Comparison of ENCODE assay signal across 7 mouse cellular contexts in genomic region chr9:119029568-119029967, GRCm38 (mm10). TPM values are rescaled to one million over a fixed set of nuclear protein-coding genes. Genes with fewer than 3 reads are reported as not detected.
DNase-seq lines count a peak whose midpoint lies in the region; ATAC-seq and TF ChIP-seq lines count a peak whose summit lies in the region.

No protein-coding gene starts in this region.

- WGBS in forebrain, embryonic 14.5 days: 50% methylated on average over 7 of the region's 7 CpGs
- 59% methylated on average over 7 of the region's 7 CpGs for WGBS in intestine, postnatal 0 days
- WGBS in lung, embryonic 14.5 days: 57% methylated on average over 7 of the region's 7 CpGs

- DNase-seq in urinary bladder, postnatal 14 days (ENCODE audit: low spot score): peak; percentile 60
- no peak for DNase-seq in urinary bladder, adult 18-20 months (ENCODE audit: low spot score in 2 of 2)
- DNase-seq in forebrain, embryonic 14.5 days (ENCODE audit: low spot score): peak; percentile 66
- DNase-seq in lung, embryonic 14.5 days: peak; percentile 76
- peak; percentile 30 to 79 for DNase-seq in spleen, postnatal 4 days (ENCODE audit: low spot score in 2 of 2)

- ATAC-seq in forebrain, embryonic 14.5 days: peak; percentile 40
- no peak; the same call in 1 of the 2 replicates for ATAC-seq in intestine, postnatal 0 days
- ATAC-seq in lung, embryonic 14.5 days (ENCODE audit: insufficient read depth): 0 out of 2 replicates have a peak, but pooled peaks have one; percentile 35

- no peak for TF ChIP-seq POLR2A in bone marrow macrophage, adult 2 months (IDR thresholded peaks at IDR 0.05; ENCODE audit: borderline replicate concordance, low read depth, low read length)

- TF ChIP-seq CTCF in bone marrow macrophage, adult 2 months (IDR thresholded peaks at IDR 0.05; ENCODE audit: low read depth, low read length): peak; percentile 43
- TF ChIP-seq CTCF in intestine, postnatal 0 days (IDR thresholded peaks at IDR 0.05; ENCODE audit: low read depth): peak; percentile 89
- TF ChIP-seq CTCF in lung, embryonic 14.5 days (IDR thresholded peaks at IDR 0.05; ENCODE audit: low read depth): peak; percentile 91

- H3K36me3 ChIP-seq in forebrain, embryonic 14.5 days (ENCODE audit: control insufficient read depth, insufficient read depth, low read length): no peaks in the 10 kb centered on the region
- H3K36me3 ChIP-seq in intestine, postnatal 0 days (ENCODE audit: control insufficient read depth, insufficient read depth): peaks cover 62% of the 10 kb centered on the region
- H3K36me3 ChIP-seq in lung, embryonic 14.5 days (ENCODE audit: insufficient read depth): peaks cover 39% of the 10 kb centered on the region

- H3K27ac ChIP-seq in bone marrow macrophage, adult 2 months (ENCODE audit: insufficient read depth, low read depth, low read length): no peak overlapping the region
- H3K27ac ChIP-seq in forebrain, embryonic 14.5 days (ENCODE audit: low read depth, low read length): no peak overlapping the region
- H3K27ac ChIP-seq in intestine, postnatal 0 days (ENCODE audit: low read depth, low read length): no peak overlapping the region
- H3K27ac ChIP-seq in lung, embryonic 14.5 days (ENCODE audit: low read depth): no peak overlapping the region

- no peaks in the 10 kb centered on the region for H3K9me3 ChIP-seq in forebrain, embryonic 14.5 days (replicated peaks; ENCODE audit: control insufficient read depth, low read length)
- no peaks in the 10 kb centered on the region for H3K9me3 ChIP-seq in intestine, postnatal 0 days (ENCODE audit: control insufficient read depth)
- no peaks in the 10 kb centered on the region for H3K9me3 ChIP-seq in lung, embryonic 14.5 days (ENCODE audit: low read depth, low read length)

- H3K9ac ChIP-seq in forebrain, embryonic 14.5 days (ENCODE audit: low read length): no peak overlapping the region
- H3K9ac ChIP-seq in intestine, postnatal 0 days (ENCODE audit: low read depth, low read length): no peak overlapping the region
- H3K9ac ChIP-seq in lung, embryonic 14.5 days: no peak overlapping the region

- no peak overlapping the region for H3K4me2 ChIP-seq in forebrain, embryonic 14.5 days (ENCODE audit: low read length)
- no peak overlapping the region for H3K4me2 ChIP-seq in intestine, postnatal 0 days (replicated peaks; ENCODE audit: low read depth)
- no peak overlapping the region for H3K4me2 ChIP-seq in lung, embryonic 14.5 days

- peaks cover 6% of the 10 kb centered on the region; the same call in 1 of the 2 replicates for H3K4me1 ChIP-seq in bone marrow macrophage, adult 2 months (ENCODE audit: control insufficient read depth, insufficient read depth, low read length)
- H3K4me1 ChIP-seq in forebrain, embryonic 14.5 days (ENCODE audit: control insufficient read depth, insufficient read depth, low read length): peaks cover 27% of the 10 kb centered on the region
- no peaks in the 10 kb centered on the region for H3K4me1 ChIP-seq in intestine, postnatal 0 days (replicated peaks; ENCODE audit: control insufficient read depth, insufficient read depth, low read length)
- H3K4me1 ChIP-seq in lung, embryonic 14.5 days (ENCODE audit: insufficient read depth): 0 out of 2 replicates have a peak, but pooled peaks cover 6% of the 10 kb centered on the region

- H3K4me3 ChIP-seq in bone marrow macrophage, adult 2 months (ENCODE audit: insufficient read depth, low read length): no peak overlapping the region
- H3K4me3 ChIP-seq in forebrain, embryonic 14.5 days (ENCODE audit: low read depth, low read length): no peak overlapping the region
- no peak overlapping the region for H3K4me3 ChIP-seq in intestine, postnatal 0 days (ENCODE audit: low read depth, low read length)
- no peak overlapping the region for H3K4me3 ChIP-seq in lung, embryonic 14.5 days (ENCODE audit: low read depth, low read length)

- no peaks in the 10 kb centered on the region for H3K27me3 ChIP-seq in forebrain, embryonic 14.5 days (replicated peaks; ENCODE audit: control insufficient read depth, insufficient read depth, low read length)
- no peaks in the 10 kb centered on the region for H3K27me3 ChIP-seq in intestine, postnatal 0 days (replicated peaks; ENCODE audit: control insufficient read depth, insufficient read depth, low read length)
- no peaks in the 10 kb centered on the region for H3K27me3 ChIP-seq in lung, embryonic 14.5 days (ENCODE audit: insufficient read depth, low read length)

RNA-seq across cellular contexts. Expression of gene Vill, which starts 23.0 kb away (rescaled TPM):
- 40.4 and 43.1 TPM in 2 replicates for polyA plus RNA-seq in bone marrow macrophage, adult 2 months (2012; ENCODE audit: insufficient read depth, insufficient read length, missing spikeins)
- polyA plus RNA-seq in forebrain, embryonic 14.5 days (2014; fragmentation: Nextera tagmentation; extraction: Ambion mirVana): 3.8 and 4.0 TPM in 2 replicates
- 3.6 and 5.1 TPM in 2 replicates for polyA plus RNA-seq in intestine, postnatal 0 days (2015; fragmentation: Nextera tagmentation; extraction: Ambion mirVana)
- polyA plus RNA-seq in lung, embryonic 14.5 days (2014; fragmentation: Nextera tagmentation; extraction: Ambion mirVana): 35.6 and 36.7 TPM in 2 replicates

Comparison
In these comparisons a context has a peak if more than half of its experiments do, and no peak if none do; other contexts are left out.
1. DNase-seq: peak in urinary bladder, postnatal 14 days (single experiment), forebrain, embryonic 14.5 days (single experiment), lung, embryonic 14.5 days (single experiment) and spleen, postnatal 4 days (2 of 2); none in urinary bladder, adult 18-20 months (0 of 2).
2. Peak in every context shown above with its lines, with median percentiles within 50 percentile points of each other: CTCF ChIP-seq.